In the genomic region with DNA sequence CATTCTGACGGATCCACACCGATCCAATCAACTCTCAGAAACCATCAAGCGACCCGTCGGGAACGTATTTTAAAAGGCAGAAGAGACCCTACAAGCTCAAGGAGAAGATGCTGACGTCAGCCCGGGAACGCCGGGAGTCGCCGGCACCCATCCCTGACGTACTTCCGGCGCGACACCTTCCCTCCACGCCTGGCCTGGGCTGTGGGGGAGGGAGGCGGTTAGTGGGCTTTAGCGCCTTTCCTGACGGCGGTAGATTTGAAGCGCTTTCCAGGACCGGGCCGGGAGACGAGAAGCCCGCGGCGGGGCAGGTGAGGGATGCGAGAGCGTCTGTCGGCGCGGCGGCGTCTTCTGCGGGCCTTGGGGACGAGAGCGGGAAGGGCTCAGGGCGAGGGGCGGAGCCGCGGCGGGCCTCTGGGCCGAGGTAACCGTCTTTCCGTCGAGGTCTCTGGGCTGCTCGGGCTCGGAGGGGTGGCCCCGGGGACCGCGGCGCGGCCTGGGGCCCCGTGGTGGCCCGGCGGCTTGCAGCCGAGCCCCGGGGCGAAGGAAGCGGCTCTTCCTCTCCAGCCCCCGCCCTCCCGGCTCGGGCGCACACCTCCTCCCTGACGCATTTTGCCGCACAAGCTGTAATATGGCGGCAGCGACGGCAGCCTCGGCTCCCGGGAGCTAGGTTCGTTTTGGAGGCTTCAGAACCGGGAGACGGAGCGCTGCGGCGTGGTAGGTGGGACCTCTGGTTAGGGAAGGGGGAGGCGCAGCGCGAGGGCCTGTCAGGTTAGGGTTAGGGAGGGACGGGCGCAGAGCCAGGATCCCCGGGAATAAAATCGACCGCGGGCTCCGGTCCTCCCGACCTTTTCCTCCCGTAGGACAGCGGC, we compare ENCODE assay signal across 8 mouse cellular contexts. TPM values are rescaled to one million over a fixed set of nuclear protein-coding genes. Genes with fewer than 3 reads are reported as not detected.
DNase-seq lines count a peak whose midpoint lies in the region; ATAC-seq and TF ChIP-seq lines count a peak whose summit lies in the region.

No protein-coding gene starts in this region.

- TF ChIP-seq CTCF in CH12.LX (conservative IDR thresholded peaks at IDR 0.05 in 1 of 2, IDR thresholded peaks at IDR 0.05 in 1 of 2; ENCODE audit: low read depth in 2 of 2, low read length in 2 of 2): no peak
- no peak for TF ChIP-seq CTCF in heart, postnatal 0 days (IDR thresholded peaks at IDR 0.05; ENCODE audit: low read depth)
- no peak for TF ChIP-seq CTCF in testis, adult 2 months (IDR thresholded peaks at IDR 0.05; ENCODE audit: control insufficient read depth, insufficient read depth, insufficient replicate concordance, low read depth, low read length)

- WGBS in forebrain, embryonic 12.5 days: under 1% methylated on average over 71 of the region's 91 CpGs
- WGBS in heart, postnatal 0 days: under 1% methylated on average over 76 of the region's 91 CpGs
- WGBS in liver, embryonic 16.5 days (ENCODE audit: insufficient replicate concordance): under 1% methylated on average over 79 of the region's 91 CpGs
- under 1% methylated on average over 90 of the region's 91 CpGs for WGBS in neural tube, embryonic 13.5 days

- TF ChIP-seq POLR2A in CH12.LX (IDR thresholded peaks at IDR 0.05; ENCODE audit: low read depth, low read length): peak; percentile 84
- peak; percentile 95 for TF ChIP-seq POLR2A in testis, adult 2 months (IDR thresholded peaks at IDR 0.05; ENCODE audit: control insufficient read depth, low read depth, low read length)

- peaks cover 36% of the 10 kb centered on the region for H3K79me2 ChIP-seq in CH12.LX (replicated peaks; ENCODE audit: control insufficient read depth, extremely low read depth, insufficient read depth, poor library complexity, severe bottlenecking)

- peak overlapping the region; percentile 77 to 99 (median 80) for H3K4me3 ChIP-seq in CH12.LX (replicated peaks in 1 of 3; ENCODE audit: low read depth in 2 of 3, low read length in 2 of 3, poor library complexity in 1 of 3)
- peak overlapping the region; percentile 95 for H3K4me3 ChIP-seq in forebrain, embryonic 12.5 days (replicated peaks)
- peak overlapping the region; percentile 78 for H3K4me3 ChIP-seq in heart, postnatal 0 days (ENCODE audit: low read depth, low read length)
- peak overlapping the region; percentile 83 for H3K4me3 ChIP-seq in liver, embryonic 16.5 days (ENCODE audit: low read depth, low read length)
- H3K4me3 ChIP-seq in neural tube, embryonic 13.5 days: peak overlapping the region; percentile 77
- peak overlapping the region; percentile 100 for H3K4me3 ChIP-seq in testis, adult 2 months (ENCODE audit: control insufficient read depth, low read depth, low read length)

- H3K36me3 ChIP-seq in CH12.LX (replicated peaks in 1 of 2; ENCODE audit: control insufficient read depth in 1 of 2, insufficient read depth in 1 of 2, low read length in 1 of 2): peaks cover 0 to 3% of the 10 kb centered on the region in 2 experiments
- H3K36me3 ChIP-seq in forebrain, embryonic 12.5 days (replicated peaks): no peaks in the 10 kb centered on the region; the same call in 1 of the 2 replicates
- no peaks in the 10 kb centered on the region for H3K36me3 ChIP-seq in heart, postnatal 0 days (replicated peaks; ENCODE audit: control insufficient read depth, insufficient read depth, low read length)
- H3K36me3 ChIP-seq in liver, embryonic 16.5 days (ENCODE audit: control insufficient read depth, insufficient read depth): no peaks in the 10 kb centered on the region
- H3K36me3 ChIP-seq in neural tube, embryonic 13.5 days: no peaks in the 10 kb centered on the region
- no peaks in the 10 kb centered on the region for H3K36me3 ChIP-seq in testis, adult 2 months (ENCODE audit: control insufficient read depth, insufficient read depth, low read length)

- peak; percentile 97 for ATAC-seq in forebrain, embryonic 12.5 days (ENCODE audit: low FRiP score)
- peak; percentile 92 for ATAC-seq in heart, postnatal 0 days (ENCODE audit: insufficient read depth, low read depth)
- ATAC-seq in liver, embryonic 16.5 days (ENCODE audit: low read depth): peak; percentile 88
- peak; percentile 96 for ATAC-seq in neural tube, embryonic 13.5 days (ENCODE audit: low read depth)

- no peaks in the 10 kb centered on the region for H3K9me3 ChIP-seq in CH12.LX (replicated peaks; ENCODE audit: low read length)
- no peaks in the 10 kb centered on the region for H3K9me3 ChIP-seq in forebrain, embryonic 12.5 days
- H3K9me3 ChIP-seq in heart, postnatal 0 days (replicated peaks; ENCODE audit: control insufficient read depth, low read length): no peaks in the 10 kb centered on the region
- no peaks in the 10 kb centered on the region for H3K9me3 ChIP-seq in liver, embryonic 16.5 days (replicated peaks; ENCODE audit: control insufficient read depth, low read length)
- H3K9me3 ChIP-seq in neural tube, embryonic 13.5 days: no peaks in the 10 kb centered on the region

- H3K27ac ChIP-seq in CH12.LX (ENCODE audit: insufficient read depth, low read depth): peak overlapping the region; percentile 66
- peak overlapping the region; percentile 82 for H3K27ac ChIP-seq in forebrain, embryonic 12.5 days
- H3K27ac ChIP-seq in heart, postnatal 0 days (ENCODE audit: low read depth): peak overlapping the region; percentile 85
- peak overlapping the region; percentile 82 for H3K27ac ChIP-seq in liver, embryonic 16.5 days (ENCODE audit: low read length)
- H3K27ac ChIP-seq in neural tube, embryonic 13.5 days (replicated peaks): peak overlapping the region; percentile 91
- peak overlapping the region; percentile 99 for H3K27ac ChIP-seq in testis, adult 2 months (ENCODE audit: control insufficient read depth, insufficient read depth, low read depth, low read length)

- dilution Hi-C loops in CH12.LX (cut with MboI; ENCODE audit: extremely low pct_ligation_motif_present, extremely low pct_unique_long_range_greater_than_20kb, low sequenced_read_pairs): no loop called here

- peaks cover 2% of the 10 kb centered on the region for H3K27me3 ChIP-seq in CH12.LX (replicated peaks)
- peaks cover 24% of the 10 kb centered on the region for H3K27me3 ChIP-seq in forebrain, embryonic 12.5 days
- no peaks in the 10 kb centered on the region for H3K27me3 ChIP-seq in heart, postnatal 0 days (ENCODE audit: control insufficient read depth, insufficient read depth, low read length)
- no peaks in the 10 kb centered on the region; the same call in 1 of the 2 replicates for H3K27me3 ChIP-seq in liver, embryonic 16.5 days (ENCODE audit: control insufficient read depth, insufficient read depth, low read depth, low read length)
- H3K27me3 ChIP-seq in neural tube, embryonic 13.5 days: peaks cover 18% of the 10 kb centered on the region; the same call in 1 of the 2 replicates
- H3K27me3 ChIP-seq in testis, adult 2 months (ENCODE audit: control insufficient read depth, insufficient read depth, low read length): no peaks in the 10 kb centered on the region

- peaks cover 0 to 24% of the 10 kb centered on the region in 2 experiments; a peak in 2 of 4 replicates for H3K4me1 ChIP-seq in CH12.LX (ENCODE audit: control insufficient read depth in 1 of 2, insufficient read depth in 2 of 2)
- peaks cover 9% of the 10 kb centered on the region for H3K4me1 ChIP-seq in forebrain, embryonic 12.5 days
- peaks cover 7% of the 10 kb centered on the region for H3K4me1 ChIP-seq in heart, postnatal 0 days (ENCODE audit: control insufficient read depth, insufficient read depth)
- peaks cover 7% of the 10 kb centered on the region for H3K4me1 ChIP-seq in liver, embryonic 16.5 days (ENCODE audit: control insufficient read depth, low read depth, low read length)
- H3K4me1 ChIP-seq in neural tube, embryonic 13.5 days (replicated peaks): peaks cover 20% of the 10 kb centered on the region
- peaks cover 5% of the 10 kb centered on the region; the same call in 1 of the 2 replicates for H3K4me1 ChIP-seq in testis, adult 2 months (ENCODE audit: control insufficient read depth, insufficient read depth, low read length)

- peak overlapping the region; percentile 94 for H3K9ac ChIP-seq in CH12.LX (ENCODE audit: insufficient read depth, low read depth)
- H3K9ac ChIP-seq in forebrain, embryonic 12.5 days: peak overlapping the region; percentile 90
- peak overlapping the region; percentile 83 for H3K9ac ChIP-seq in heart, postnatal 0 days (replicated peaks; ENCODE audit: low read depth, low read length)
- H3K9ac ChIP-seq in liver, embryonic 16.5 days (ENCODE audit: low read depth, low read length): peak overlapping the region; percentile 80
- peak overlapping the region; percentile 84 for H3K9ac ChIP-seq in neural tube, embryonic 13.5 days

- peak overlapping the region; percentile 98 for H3K4me2 ChIP-seq in CH12.LX (ENCODE audit: insufficient read depth, low read depth, poor library complexity, severe bottlenecking)
- H3K4me2 ChIP-seq in forebrain, embryonic 12.5 days: peak overlapping the region; percentile 80
- H3K4me2 ChIP-seq in heart, postnatal 0 days (ENCODE audit: low read depth, low read length): peak overlapping the region; percentile 70
- peak overlapping the region; percentile 88 for H3K4me2 ChIP-seq in liver, embryonic 16.5 days (ENCODE audit: low read depth, low read length)
- peak overlapping the region; percentile 69 for H3K4me2 ChIP-seq in neural tube, embryonic 13.5 days

- in situ Hi-C loops in CH12.LX (cut with MboI; ENCODE audit: low pct_ligation_motif_present, low pct_unique_long_range_greater_than_20kb, low sequenced_read_pairs): no loop called here

- DNase-seq in CH12.LX (ENCODE audit: extremely low read depth): peak; percentile 93
- DNase-seq in c-Kit-positive CD71-positive TER-119-negative erythroid progenitor cells, embryonic 14.5 days (ENCODE audit: low read depth): peak; percentile 88
- peak; percentile 92 for DNase-seq in heart, postnatal 0 days (ENCODE audit: low spot score)
- peak; percentile 96 for DNase-seq in kidney, postnatal 4 days

- no peak for TF ChIP-seq EP300 in CH12.LX (IDR thresholded peaks at IDR 0.05; ENCODE audit: low read length)
- peak; percentile 22; the same call in 1 of the 2 replicates for TF ChIP-seq EP300 in heart, postnatal 0 days (IDR thresholded peaks at IDR 0.05; ENCODE audit: low read depth)

- no peak for TF ChIP-seq RAD21 in CH12.LX (IDR thresholded peaks at IDR 0.05; ENCODE audit: low read depth, low read length)

RNA-seq across cellular contexts. Expression of gene Ppig, which starts 0.5 kb away (rescaled TPM):
- 10.3 and 11.5 TPM in 2 replicates for total RNA-seq in CH12.LX (2012; rRNA removed)
- 12.0 and 12.9 TPM in 2 replicates for total RNA-seq in CH12.LX (2014; rRNA removed)
- polyA plus RNA-seq in CH12.LX (2012; ENCODE audit: insufficient read length, low read depth): 168 and 180 TPM in 2 replicates
- polyA plus RNA-seq in forebrain, embryonic 12.5 days (2016; fragmentation: Nextera tagmentation; extraction: Ambion mirVana): 173 and 178 TPM in 2 replicates
- total RNA-seq in heart, postnatal 0 days (2014; rRNA removed; ENCODE audit: low replicate concordance): 3.6 and 19.9 TPM in 2 replicates
- 87.8 and 91.6 TPM in 2 replicates for polyA plus RNA-seq in heart, postnatal 0 days (2015; fragmentation: Nextera tagmentation; extraction: Ambion mirVana)
- 45.7 and 49.5 TPM in 2 replicates for polyA plus RNA-seq in liver, embryonic 16.5 days (2015; fragmentation: Nextera tagmentation; extraction: Ambion mirVana)
- polyA plus RNA-seq in neural tube, embryonic 13.5 days (2015; fragmentation: Nextera tagmentation; extraction: Ambion mirVana): 103 and 119 TPM in 2 replicates
- polyA plus RNA-seq in testis, adult 2 months (2012; rRNA removed): 8.4 and 15.3 TPM in 2 replicates

RNA-seq across cellular contexts. Expression of gene Fastkd1, which starts 9.6 kb away (rescaled TPM):
- total RNA-seq in CH12.LX (2012; rRNA removed) (15.3 and 19.3 TPM in 2 replicates), CH12.LX (2014; rRNA removed) (19.1 and 21.9 TPM in 2 replicates)
- polyA plus RNA-seq in CH12.LX (2012; ENCODE audit: insufficient read length, low read depth): 16.6 and 18.5 TPM in 2 replicates
- polyA plus RNA-seq in forebrain, embryonic 12.5 days (2016; fragmentation: Nextera tagmentation; extraction: Ambion mirVana): 16.7 and 18.7 TPM in 2 replicates
- total RNA-seq in heart, postnatal 0 days (2014; rRNA removed; ENCODE audit: low replicate concordance): 22.5 and 40.3 TPM in 2 replicates
- 18.7 and 18.9 TPM in 2 replicates for polyA plus RNA-seq in heart, postnatal 0 days (2015; fragmentation: Nextera tagmentation; extraction: Ambion mirVana)
- 2.9 and 3.3 TPM in 2 replicates for polyA plus RNA-seq in liver, embryonic 16.5 days (2015; fragmentation: Nextera tagmentation; extraction: Ambion mirVana)
- polyA plus RNA-seq in neural tube, embryonic 13.5 days (2015; fragmentation: Nextera tagmentation; extraction: Ambion mirVana): 14.4 and 14.8 TPM in 2 replicates
- polyA plus RNA-seq in testis, adult 2 months (2012; rRNA removed): 6.2 and 7.8 TPM in 2 replicates

RNA-seq across cellular contexts. Expression of gene Klhl41, which starts 53.0 kb away (rescaled TPM):
- total RNA-seq in CH12.LX (2012; rRNA removed) (0.04 TPM in 2 replicates), CH12.LX (2014; rRNA removed) (0.11 TPM in 1 of 2 replicates, not detected in the other)
- 0.12 and 0.27 TPM in 2 replicates for polyA plus RNA-seq in CH12.LX (2012; ENCODE audit: insufficient read length, low read depth)
- 0.24 and 0.37 TPM in 2 replicates for polyA plus RNA-seq in forebrain, embryonic 12.5 days (2016; fragmentation: Nextera tagmentation; extraction: Ambion mirVana)
- total RNA-seq in heart, postnatal 0 days (2014; rRNA removed; ENCODE audit: low replicate concordance): 26.5 and 42.0 TPM in 2 replicates
- polyA plus RNA-seq in heart, postnatal 0 days (2015; fragmentation: Nextera tagmentation; extraction: Ambion mirVana): 35.4 and 36.9 TPM in 2 replicates
- polyA plus RNA-seq in liver, embryonic 16.5 days (2015; fragmentation: Nextera tagmentation; extraction: Ambion mirVana): 0.58 and 1.2 TPM in 2 replicates
- polyA plus RNA-seq in neural tube, embryonic 13.5 days (2015; fragmentation: Nextera tagmentation; extraction: Ambion mirVana): 0.99 and 3.6 TPM in 2 replicates
- polyA plus RNA-seq in testis, adult 2 months (2012; rRNA removed): 2.4 and 2.7 TPM in 2 replicates

Comparison
In these comparisons a context has a peak if more than half of its experiments do, and no peak if none do; other contexts are left out.
1. Peak in every context shown above with its lines: DNase-seq, ATAC-seq, H3K4me3 ChIP-seq and H3K27ac ChIP-seq.